Mouse (Mus musculus) lung, adult 18-20 months (tissue): ENCODE results near the gene Rab8a.
A peak's percentile ranks its signal among the peaks of the same experiment; 100 is the strongest.

Source experiments
- DNase-seq, 2 experiments: peaks; one replicate each; pipeline ENCODE4 v3.0.0; 2022; ENCODE audit warnings: mixed read lengths in 2 of 2

Gene Rab8a

DNA sequence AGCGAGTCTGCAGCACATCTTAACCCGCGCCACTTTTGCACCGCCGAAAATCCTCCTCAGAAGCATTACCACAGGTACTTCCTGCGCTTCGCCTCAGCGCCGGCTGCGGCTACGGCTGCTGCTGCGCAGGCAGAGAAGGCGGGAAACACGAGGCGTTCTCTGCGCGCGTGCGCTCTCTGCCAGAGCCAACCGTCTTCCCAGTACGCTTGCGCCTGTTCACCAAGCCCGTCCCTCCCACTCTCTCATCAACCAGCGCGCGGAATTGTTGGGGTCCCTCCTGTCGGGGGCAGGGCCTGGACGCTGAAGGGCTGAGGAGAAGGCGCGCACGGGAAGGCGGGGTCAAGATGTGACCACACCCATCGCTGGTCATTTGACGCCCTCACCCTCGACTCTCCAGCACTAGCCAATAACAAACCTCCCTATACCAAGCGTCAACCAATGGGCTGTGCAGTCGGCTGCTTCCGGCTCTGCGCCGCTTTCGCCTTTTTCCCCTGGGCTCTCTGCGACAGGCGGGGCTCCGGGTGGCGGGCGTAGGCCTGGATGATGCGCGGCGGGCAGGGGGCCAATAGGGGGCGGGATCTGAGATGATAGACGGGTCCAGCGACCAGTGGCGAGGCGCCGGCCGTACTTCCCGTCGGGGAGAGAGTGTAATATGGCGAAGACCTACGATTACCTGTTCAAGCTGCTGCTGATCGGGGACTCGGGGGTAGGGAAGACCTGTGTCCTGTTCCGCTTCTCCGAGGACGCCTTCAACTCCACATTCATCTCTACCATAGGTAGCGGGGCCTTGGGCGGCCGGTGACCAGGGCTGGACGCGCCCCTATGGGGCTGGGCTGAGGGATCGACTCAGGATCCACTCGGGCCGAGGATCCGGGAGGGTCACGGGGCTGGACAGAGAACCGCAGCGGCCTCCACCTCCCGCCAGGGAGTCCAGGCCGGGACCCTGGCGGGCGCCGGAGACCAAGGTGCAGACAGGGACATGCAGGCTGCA, at the start of gene Rab8a:
Rab8a (plus strand) TSS at position 494 of the 991 bp plus-strand sequence.
- DNase-seq, result peak; percentile 100

DNA sequence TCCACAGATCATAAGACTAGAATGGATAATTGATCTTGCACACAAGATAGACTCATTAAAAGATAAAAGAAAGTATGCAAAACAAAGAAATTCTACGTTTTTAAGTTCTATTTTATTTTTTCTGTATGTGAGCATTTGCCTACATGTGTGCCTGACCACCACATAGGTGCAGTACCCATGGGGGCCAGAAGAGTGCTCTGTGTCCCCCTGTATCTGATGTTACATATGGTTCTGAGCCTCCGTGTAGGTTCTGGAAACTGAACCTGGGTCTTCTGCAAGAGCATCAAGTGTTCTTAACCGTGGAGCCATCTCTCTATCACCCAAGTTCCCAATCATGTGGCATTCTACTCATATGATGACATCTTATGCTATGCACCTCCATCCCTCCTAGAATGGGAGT, 48.5 kb upstream of the Rab8a start:
- no peak for DNase-seq

DNA sequence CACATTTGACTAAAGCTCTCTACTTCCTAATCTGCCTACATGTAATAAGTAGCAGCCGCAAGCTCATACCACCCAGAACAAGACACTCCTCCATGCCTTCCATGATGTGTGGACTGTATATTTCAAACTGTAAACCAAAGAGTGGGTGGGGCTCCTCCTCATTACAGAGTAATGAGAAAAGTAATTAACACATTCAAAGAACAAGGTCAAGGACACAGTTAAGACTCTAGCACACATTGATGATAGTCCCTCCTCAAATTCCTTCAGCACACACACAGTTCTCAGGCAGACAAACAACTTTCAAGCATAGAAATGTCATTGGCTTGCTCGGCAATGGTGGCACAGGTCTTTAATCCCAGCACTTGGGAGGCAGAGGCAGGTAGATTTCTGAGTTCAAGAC, 45.8 kb upstream of the Rab8a start:
- no peak for DNase-seq

DNA sequence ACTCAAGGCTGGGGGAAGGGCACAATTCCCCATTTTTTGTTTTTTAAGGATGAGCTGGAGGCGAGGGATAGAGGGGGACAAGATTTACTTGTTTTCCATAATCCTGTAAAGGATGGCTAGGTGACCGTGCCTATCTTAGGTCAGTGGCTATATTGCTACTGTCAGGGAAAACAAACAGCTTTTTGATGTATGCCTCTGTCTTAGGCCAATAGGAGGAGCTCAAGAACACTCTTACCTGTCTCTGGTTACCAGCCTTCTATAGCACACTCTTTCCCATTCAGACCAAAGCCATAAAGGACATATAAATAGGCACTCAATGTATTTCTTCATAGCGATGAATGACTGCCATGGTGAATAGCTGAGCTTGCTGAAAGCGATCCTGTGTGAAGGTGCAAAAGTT, 42.4 kb upstream of the Rab8a start:
- no peak for DNase-seq

DNA sequence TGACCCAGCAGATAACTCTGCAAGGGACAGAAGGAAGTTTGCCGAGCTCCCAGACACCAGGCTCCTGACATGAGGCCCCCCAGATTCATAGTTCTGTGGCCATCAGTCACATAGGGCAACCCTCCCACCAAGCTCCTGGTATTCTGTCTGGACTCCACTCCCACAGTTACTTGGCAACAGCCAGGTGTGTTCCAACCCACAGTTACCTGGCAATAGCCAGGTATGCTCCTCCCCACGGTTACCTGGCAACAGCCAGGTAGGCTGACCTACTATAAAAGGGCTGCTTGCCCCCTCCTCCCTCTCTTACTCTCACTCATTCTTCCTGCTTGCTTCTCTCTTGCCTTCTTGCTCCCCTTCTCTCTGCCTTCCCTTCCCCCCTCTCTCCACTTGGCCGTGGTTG, 39.5 kb upstream of the Rab8a start:
- peak in 1 of 2 experiments; percentile 33 for DNase-seq

DNA sequence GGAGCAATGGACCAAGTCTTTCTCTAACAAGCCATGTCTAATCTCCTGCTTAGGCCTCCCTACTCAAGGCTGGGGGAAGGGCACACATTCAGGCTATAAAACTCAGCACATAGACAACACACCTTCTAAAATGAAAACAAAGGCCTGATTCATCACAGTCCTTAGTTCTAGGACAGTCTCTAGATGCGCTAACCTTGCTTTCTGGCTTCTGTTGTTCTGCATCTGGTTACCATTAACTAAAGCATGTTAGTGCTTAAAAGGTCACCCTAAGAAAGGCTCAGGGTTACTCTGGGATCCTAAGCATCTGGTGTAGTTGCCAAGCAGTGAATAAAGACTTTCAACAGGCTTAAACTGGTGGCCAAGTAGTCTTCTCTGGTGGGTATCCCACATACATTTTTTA, 39.0 kb upstream of the Rab8a start:
- no peak for DNase-seq

DNA sequence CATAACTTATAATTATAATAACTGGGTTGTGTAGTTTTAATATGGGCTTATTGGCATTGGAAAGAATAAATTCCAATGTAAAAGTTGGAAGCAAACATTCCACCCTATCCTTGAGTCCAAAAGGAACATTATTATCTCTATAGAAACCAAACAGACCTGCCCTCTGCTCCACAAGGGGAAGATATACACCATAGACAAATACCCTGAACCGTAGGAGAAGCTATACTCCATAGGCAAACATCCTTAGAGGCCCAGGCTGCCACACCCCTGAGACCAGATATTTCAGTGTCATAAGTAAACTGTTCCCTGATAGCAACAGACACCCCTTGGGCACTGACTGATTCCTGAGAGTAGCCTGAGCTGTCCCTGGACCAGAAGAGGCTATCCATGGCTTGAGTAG, 33.2 kb upstream of the Rab8a start:
- DNase-seq, result no peak

DNA sequence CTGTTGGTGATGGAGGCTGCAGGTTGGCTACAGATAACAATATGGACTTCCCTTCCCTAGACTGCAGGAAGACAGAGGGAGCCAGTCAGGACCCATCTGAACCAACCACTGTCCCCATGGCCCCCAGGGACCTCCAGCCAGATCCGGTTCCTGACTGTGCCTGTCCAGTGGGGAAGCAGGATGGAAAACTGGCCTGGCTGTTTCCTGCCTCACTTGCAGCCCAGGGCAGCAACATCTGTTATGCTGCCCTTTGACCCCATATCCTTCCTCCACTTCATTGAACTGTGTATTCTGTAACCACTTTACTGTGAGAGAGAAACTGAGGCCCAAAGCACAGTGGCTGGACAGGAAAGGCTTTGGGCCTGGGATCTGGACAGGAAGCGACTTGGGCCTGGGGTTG, 29.7 kb upstream of the Rab8a start:
- no peak for DNase-seq

DNA sequence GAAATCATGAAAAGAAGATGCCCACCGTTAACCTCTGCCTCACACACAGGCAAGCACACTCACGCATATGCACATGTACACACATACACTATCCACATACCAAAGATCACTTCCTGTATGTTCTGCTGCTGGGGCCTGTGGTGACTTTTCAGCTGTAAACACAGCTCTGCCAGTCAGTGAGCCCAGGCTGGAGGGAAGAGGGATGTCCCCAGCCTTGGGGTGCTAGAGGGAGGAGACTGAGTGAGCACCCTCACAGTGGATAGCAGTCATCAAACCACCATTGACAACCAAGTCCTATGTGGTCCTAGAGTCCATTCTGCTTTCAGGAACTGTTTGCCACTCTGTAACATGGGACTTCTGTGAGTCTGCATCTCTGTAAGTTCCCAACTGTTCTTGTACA, 29.1 kb upstream of the Rab8a start:
- no peak for DNase-seq

DNA sequence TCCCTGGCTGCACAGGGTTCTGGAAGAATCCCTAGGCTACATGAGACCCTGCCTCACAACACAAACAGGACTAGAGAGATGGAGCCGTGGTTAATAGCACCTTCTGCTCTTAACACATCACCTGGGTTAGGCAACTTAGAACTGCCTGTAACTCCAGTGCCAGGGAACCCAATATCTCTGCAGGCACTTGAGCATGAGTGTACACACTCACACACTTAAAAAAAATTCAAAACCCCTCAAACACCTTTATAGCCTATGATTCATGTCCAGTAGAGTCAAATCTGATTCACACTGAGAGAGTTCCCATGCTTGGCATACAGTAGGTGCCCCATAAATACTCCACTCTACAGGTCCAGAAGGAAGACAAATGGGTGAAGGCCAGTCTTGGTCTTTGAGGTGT, 28.6 kb upstream of the Rab8a start:
- DNase-seq, result peak in 1 of 2 experiments; percentile 33

DNA sequence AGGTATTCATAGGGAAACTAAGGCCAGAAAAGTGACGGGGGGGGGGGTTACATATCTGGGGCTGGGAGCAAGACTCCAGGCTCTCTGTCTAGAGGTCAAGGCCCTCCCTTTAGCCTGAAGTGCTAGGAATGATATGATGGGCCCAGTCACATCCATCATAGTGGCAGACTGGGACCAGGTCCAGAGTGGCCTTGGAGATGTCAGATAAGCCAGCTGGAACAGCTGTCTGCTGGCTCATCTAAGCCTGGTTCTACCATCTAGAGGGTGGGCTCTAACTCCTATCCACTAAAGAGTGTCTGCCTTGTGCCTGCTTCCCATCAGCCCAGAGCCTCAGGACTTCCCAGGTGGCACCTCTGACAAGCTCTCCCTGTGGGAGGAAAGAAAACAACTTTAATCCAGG, 28.1 kb upstream of the Rab8a start:
- DNase-seq, result no peak

DNA sequence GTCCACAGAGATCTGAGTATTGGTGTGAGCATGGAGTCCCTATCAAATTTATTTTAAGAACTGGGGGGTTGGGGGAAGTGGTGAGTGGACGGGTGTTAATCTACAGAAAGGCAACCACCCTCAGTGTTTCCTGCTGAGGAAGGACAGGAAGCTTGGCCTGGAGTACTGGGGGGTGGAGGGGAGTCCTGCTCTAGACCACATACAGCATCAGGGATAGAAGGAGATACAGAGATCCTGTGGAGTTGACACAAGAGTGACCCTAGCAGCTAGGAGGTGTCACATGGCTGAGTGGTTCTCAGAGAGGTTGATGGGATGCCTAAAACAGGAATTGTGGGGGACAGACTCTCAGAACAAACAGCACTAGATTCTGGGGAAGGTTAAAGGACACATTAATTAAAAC, 27.5 kb upstream of the Rab8a start:
- DNase-seq, result no peak

DNA sequence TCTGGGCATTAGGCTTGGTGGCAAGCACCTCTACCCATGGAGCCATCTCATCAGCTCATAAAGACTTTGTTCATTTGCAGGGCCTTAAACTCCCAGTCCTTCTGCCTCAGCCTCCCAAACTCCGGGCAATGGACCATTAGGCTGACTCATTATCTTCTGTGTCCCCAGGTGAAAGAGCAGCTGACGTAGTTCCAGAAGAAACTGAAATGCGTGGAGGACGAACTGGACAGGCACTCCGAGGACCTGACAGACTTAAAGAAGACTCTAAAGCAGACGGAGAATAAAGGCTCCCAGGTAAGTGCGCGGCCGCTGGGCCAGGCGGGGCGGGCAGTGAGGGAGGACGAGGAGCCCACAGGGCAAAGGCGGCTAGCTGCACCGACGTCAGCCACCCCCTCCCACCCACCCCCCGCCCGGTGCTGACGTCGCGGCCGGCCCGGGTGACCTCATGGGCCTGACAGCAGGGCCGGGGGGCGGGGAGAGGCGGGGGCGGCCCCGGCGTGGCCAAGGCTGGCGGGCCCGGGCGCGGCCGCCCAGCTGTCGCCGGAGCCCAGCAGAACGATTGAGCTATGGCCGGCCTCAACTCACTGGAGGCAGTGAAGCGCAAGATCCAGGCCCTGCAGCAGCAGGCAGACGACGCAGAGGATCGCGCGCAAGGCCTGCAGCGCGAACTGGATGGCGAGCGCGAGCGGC, 26.1 kb upstream of the Rab8a start, which contains the start of gene Tpm4:
Tpm4 (plus strand) TSS at position 220 of the 690 bp plus-strand sequence.
- peak; percentile 77 to 78 for DNase-seq

DNA sequence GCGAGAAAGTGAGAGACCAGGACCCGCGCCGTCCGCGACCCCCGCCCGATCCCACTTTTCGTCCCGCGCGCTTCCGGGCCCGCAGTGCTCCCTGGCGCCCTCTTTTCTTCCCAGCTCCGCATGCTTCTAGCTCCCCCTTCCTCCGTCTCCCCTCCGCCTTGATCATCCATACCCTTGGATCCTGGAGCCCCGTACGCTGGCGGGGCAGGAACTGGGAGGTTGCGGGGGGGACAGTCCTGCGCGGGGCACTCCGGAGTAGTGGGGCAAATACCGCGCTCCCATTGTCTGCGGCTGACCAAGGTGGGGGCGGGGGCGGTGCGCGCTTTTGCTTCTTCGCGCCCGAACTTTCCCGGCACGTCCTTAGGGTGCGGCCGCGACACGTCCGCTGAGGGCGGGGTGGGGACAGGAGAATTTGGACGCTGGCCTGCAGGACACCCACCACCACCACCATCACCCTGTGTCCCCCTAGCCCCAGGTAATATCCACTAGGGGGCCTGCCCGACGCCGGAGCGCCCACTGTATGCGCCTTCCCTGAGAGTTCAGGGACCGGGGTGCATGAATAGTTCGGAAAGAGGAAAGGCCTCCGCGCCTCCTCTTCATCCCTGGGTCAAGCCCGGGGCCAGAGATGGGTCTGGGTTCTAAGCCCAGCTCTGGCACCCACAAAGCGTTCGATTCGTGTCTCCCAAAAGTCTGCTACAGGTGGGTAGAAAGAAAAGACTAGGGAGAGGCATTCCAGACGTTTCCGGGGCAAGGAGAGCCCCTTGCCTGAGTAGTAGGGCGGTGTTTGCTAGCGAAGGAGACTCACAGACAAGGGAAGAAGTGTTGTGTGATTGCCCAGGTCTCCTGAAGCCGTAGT, 25.3 kb upstream of the Rab8a start:
- DNase-seq, result peak; percentile 66 to 70

DNA sequence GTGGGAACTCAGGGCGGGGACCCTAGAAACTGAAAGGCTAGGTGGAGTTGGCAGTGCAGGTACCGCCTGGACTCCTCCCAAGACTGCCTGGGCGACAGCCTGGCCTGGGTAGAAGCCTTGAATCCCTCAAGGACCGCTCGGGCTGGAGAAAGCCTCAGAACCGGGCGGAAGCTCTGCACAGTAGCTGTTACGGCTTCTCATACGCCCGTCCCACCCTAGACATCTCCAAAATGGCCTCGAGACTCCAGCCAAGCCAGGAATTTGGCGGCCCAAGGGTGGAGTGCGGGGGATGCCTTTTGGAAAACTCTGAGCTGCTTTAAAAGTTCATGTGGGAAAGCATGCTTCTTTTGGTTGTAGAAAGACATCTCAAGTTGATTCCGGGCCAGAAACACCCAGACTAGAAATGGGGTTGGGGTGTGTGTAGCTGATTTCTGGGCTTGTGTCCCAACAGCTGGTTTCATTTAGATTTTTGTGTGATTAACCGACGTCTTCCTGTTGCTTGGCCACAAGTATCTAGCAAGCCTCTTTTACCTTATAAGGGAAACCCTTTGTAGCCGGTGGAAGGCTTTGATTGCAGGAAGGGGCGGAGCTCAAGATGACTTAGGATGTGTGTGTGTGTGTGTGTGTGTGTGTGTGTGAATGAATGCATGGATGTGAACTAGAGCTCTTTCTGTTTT, 24.6 kb upstream of the Rab8a start:
- peak; percentile 86 to 88 for DNase-seq

DNA sequence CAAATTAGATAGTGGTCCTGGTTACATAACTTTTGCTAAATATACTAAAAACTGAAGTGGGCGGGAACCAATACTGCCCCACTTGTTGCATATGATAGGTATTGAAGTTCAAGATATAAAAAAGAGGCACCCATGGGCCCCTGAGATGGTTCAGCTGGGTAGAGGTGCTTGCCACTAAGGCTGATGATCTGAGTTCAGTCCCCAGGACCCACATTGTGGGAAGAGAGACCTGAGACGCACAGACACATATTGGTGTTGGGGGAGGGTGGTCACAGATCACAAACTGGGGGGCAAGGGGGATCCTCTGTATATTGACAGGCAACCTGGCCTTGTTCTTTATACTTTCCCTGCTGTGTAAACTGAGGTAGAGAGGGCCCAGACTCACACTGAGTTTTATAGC, 23.6 kb upstream of the Rab8a start:
- no peak for DNase-seq

DNA sequence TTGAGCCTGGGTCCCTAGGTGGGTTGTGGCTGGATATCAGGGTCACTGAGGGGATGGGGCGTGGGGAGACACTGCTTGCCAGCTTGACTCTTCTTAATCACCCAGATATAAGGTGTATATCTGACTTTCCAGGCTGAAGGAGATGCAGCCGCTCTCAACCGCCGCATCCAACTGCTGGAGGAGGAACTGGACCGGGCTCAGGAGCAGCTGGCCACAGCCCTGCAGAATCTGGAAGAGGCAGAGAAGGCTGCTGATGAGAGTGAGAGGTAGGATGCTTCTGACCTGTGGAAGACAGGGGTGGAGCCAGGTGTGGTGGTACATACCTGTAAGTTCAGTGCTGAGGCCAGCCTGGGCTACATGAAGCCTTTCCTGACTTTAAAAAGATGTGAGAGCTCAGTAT, 22.5 kb upstream of the Rab8a start:
- no peak for DNase-seq

DNA sequence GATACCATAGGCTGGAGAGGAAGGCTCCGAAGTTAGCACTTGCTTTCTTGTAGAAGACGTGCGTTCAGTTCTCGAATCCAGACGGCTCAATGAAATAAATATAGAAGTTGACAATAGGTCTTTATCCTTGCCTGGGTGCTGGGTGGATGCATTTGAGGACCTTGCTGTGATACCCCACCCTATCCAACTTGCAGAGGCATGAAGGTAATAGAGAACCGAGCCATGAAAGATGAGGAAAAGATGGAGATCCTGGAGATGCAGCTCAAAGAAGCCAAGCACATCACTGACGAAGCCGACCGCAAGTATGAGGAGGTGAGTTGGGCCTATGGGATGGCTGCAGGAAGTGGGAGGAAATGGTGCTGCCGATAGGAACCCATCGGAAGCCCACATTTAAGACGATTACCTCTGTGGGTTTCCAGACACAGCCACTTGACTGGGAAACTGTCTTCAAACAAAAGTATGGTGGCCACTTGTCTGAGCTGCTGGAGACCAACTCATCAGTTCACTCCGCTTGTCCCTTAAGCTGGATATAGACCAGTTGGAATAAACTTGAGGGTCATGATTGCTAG, 17.7 kb upstream of the Rab8a start:
- no peak for DNase-seq

DNA sequence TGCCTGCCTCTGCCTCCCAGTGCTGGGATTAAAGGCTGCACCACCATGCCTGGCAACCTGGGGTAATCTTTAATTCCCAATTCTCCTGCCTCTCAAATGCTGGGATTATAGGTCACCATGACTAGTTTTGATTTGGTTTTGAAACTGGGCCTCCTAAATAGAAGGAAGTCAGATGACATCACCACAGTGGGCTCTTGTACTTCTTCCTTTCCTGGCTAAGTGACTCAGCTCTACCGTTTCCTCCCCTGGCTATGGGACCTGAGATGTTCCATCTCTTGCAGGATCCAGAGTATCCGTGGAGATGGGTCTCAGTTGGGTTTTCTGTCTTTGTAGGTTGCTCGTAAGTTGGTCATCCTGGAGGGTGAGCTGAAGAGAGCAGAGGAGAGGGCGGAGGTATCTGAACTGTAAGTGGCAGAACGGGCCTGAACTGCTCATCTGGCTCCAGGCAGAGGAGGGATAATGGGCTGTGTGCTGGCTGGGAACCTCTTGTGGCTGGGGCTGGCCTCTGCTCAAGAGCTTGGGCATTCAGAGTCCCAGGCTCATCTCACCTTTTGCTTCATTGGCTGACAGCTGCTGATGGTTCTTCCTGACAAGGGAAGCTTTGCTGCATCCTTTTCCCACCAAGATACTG, 16.5 kb upstream of the Rab8a start:
- DNase-seq, result no peak

DNA sequence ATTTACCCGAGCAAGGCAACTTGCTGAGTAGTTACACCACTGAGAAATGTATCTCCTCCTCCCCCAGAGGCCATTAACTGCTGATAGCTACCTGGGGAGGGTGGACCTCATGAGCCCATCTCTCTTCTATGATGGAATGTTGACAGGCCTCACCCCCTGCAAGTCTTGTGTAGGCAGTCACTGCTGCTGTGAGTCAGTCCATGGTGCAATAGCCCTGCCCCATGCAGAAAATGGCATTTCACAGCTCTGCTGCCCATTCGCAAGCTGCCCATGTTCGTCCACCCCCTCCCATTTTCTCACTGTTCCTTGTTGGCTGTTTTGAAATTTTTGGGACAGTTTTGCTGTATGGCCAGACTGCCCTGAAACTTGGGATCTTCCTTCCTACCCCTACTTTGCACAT, 15.5 kb upstream of the Rab8a start:
- DNase-seq, result peak in 1 of 2 experiments; percentile 31

DNA sequence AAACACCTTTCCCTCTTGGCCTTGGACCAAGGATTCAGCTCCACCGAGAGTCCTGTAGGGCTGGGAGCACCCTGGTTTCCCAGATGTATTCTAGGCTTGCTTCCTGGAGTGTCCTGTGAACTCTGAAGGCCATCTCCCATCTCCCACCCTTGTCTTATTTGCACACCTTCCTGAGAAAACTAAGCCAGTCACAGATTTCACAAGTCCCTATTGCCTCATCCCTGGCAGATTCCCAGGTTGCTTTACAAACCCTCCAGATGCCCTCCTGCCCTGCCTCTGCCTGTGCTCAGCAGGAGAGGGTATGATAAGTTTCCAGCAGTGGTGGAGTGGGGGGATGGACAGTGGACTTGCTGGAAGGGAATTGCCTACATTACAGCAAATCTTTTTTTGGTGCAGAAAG, 14.9 kb upstream of the Rab8a start:
- DNase-seq, result peak; percentile 80 to 86

DNA sequence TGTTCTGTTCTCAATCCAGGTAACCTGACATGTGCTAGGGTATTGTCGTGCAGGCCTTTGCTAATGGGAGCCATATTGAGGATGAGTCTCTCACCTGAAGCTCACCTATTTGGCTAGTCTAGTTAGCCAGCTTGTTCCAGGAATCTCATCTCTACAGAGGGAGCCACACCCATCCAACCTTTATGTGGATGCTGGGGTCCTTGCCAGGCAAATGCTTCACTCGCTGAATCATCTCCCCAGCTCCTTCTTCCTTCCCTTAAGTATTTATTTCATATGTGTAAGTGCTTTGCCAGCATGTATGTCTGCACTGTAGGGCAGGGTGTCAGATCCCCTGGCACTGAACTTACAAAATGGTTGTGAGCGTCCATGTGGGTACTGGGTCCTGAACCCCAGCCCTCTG, 14.4 kb upstream of the Rab8a start:
- DNase-seq, result no peak
